Mouse (Mus musculus) c-Kit-positive CD71-negative TER-119-negative erythroid progenitor cells, embryonic 14.5 days (primary cell): Measurements from ENCODE around the gene Cfap299.

Experiments used
- DNase-seq: peaks from one replicate; pipeline ENCODE4 v3.0.0-alpha.2; 2013; ENCODE audit warnings: low read depth

Gene Cfap299

GRCm38 (mm10) chr5:98376799-98377090 is 47.6 kb downstream of the Cfap299 start:
- no peak for DNase-seq

- DNase-seq, result no peak
Measured at GRCm38 (mm10) chr5:98380360-98380759, 51.3 kb downstream of the Cfap299 start.

GRCm38 (mm10) chr5:98387054-98387453 is 58.0 kb downstream of the Cfap299 start:
- no peak for DNase-seq

- no peak for DNase-seq
Measured at GRCm38 (mm10) chr5:98402165-98402564, 73.1 kb downstream of the Cfap299 start.

- peak; percentile 1 for DNase-seq
Measured at GRCm38 (mm10) chr5:98410060-98410459, 81.0 kb downstream of the Cfap299 start.

- no peak for DNase-seq
Measured at GRCm38 (mm10) chr5:98416385-98417145, 87.5 kb downstream of the Cfap299 start.

GRCm38 (mm10) chr5:98424965-98425364 is 95.9 kb downstream of the Cfap299 start:
- DNase-seq, result no peak

GRCm38 (mm10) chr5:98426112-98426511 is 97.0 kb downstream of the Cfap299 start:
- no peak for DNase-seq

- DNase-seq, result no peak
Measured at GRCm38 (mm10) chr5:98430060-98430459, 101.0 kb downstream of the Cfap299 start.

- DNase-seq, result no peak
Measured at GRCm38 (mm10) chr5:98438686-98439085, 109.6 kb downstream of the Cfap299 start.

- DNase-seq, result no peak
Measured at GRCm38 (mm10) chr5:98446771-98447462, 117.8 kb downstream of the Cfap299 start.

- no peak for DNase-seq
Measured at GRCm38 (mm10) chr5:98449873-98450272, 120.8 kb downstream of the Cfap299 start.

- DNase-seq, result no peak
Measured at GRCm38 (mm10) chr5:98466882-98467535, 137.9 kb downstream of the Cfap299 start.

GRCm38 (mm10) chr5:98470052-98470451 is 140.9 kb downstream of the Cfap299 start:
- no peak for DNase-seq

GRCm38 (mm10) chr5:98476539-98476938 is 147.4 kb downstream of the Cfap299 start:
- no peak for DNase-seq

GRCm38 (mm10) chr5:98477261-98477660 is 148.2 kb downstream of the Cfap299 start:
- no peak for DNase-seq

GRCm38 (mm10) chr5:98483507-98483906 is 154.4 kb downstream of the Cfap299 start:
- no peak for DNase-seq

- DNase-seq, result no peak
Measured at GRCm38 (mm10) chr5:98485189-98485588, 156.1 kb downstream of the Cfap299 start.

GRCm38 (mm10) chr5:98498317-98498716 is 169.2 kb downstream of the Cfap299 start:
- no peak for DNase-seq

- no peak for DNase-seq
Measured at GRCm38 (mm10) chr5:98516214-98516613, 187.1 kb downstream of the Cfap299 start.

GRCm38 (mm10) chr5:98520118-98520517 is 191.0 kb downstream of the Cfap299 start:
- DNase-seq, result no peak

GRCm38 (mm10) chr5:98522270-98522977 is 193.3 kb downstream of the Cfap299 start:
- DNase-seq, result no peak

GRCm38 (mm10) chr5:98523050-98523449 is 193.9 kb downstream of the Cfap299 start:
- DNase-seq, result no peak
